Mouse (Mus musculus) yolk sac, embryonic 10.5 days (tissue): ENCODE measurements at regions not wholly inside any gene's neighbourhood (a gene's known extent, or its start where the extent isn't known, plus 50 kb on each side); places are given as distances from the start of the nearest gene placed in this dataset.

Source experiments
- DNase-seq: peaks from one replicate; pipeline ENCODE4 v3.0.0-alpha.2; 2017; ENCODE audit warnings: low spot score

DNA sequence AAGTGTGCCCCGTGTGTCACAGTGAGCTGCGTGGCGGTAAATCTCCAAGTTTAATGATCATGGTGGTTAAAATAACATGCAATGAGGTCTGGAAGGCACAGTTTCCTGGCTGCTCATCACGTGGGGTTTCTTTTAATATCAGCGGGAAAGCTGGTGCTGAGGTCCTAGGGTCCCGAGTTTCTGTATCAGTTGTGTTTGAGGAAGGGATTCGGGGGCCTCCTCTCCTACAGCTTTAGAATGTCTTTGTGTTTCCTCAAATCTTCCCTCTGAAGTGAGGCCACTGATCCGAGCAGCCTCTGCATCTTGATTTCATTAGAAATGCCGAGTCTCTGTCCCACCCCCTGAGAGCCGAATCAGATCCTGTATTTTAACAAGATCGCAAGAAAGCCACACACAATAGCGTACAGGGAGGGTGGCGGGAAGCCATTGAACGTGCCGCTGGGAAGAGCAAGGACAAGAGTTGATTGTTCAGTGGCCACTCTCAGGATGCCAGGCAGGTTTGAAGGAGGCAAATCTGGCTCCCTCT lies 215.5 kb downstream of the Ppp4r2 start:
- DNase-seq, result no peak

- no peak for DNase-seq
Measured at GRCm38 (mm10) chr6:101054880-101055279, 221.5 kb downstream of the Ppp4r2 start.

DNA sequence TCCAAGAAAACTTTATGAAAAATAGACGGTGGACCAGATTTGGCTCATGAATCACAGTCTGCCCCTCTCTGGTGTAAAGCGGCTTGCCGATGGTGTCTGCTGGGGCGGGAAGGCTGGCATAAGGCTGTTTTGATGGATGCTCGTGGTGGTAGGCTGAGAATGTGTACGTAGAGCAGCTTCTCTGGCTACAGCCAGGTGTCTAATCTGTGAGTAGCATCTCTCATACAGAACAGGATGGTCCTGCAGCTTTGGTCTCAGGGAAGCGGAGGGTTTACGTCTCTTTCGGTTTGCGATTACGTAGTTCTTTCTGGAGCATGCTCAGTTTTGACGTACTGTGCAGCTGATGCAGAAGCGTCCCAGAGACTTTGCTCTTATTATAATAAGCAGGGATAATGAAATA lies 222.9 kb downstream of the Ppp4r2 start:
- no peak for DNase-seq

DNA sequence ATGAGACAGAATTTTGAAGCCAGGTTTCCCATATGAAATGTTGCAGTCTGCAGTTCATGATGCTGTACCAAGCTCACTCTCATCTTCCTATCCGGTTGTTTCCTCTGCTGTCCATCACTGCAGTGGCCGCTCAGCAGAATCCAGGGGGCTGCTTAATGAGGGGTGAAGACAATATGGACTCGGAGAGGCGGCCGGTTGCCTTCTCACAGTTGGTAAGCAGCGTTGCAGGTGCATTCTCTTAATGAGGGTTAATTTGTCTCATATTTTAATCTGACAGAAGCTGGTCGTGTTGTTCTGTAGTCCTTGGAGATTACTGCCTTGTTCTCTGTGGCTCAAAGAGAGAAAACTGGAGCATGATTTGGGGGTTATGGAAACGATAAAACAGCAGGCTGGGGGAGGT lies 225.6 kb downstream of the Ppp4r2 start:
- no peak for DNase-seq

DNA sequence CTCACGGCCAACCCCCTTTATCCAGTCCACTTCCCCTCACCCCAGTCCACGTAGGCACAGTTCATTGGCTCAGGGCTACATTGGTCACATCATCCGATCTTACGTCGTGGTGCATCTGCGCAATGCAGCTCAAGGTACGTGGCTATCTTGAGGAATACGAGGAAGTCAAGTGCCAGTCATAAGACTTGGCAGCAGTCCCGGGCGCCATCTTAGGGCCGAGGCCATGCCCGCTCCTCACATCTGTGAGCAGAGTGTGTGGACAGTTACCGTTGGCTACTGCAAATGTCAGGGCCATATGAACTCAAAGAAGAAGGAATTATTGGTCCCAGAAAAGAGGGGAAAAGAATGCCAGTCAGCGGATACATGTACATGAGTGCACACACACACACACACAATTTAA lies 228.8 kb downstream of the Ppp4r2 start:
- DNase-seq, result no peak

DNA sequence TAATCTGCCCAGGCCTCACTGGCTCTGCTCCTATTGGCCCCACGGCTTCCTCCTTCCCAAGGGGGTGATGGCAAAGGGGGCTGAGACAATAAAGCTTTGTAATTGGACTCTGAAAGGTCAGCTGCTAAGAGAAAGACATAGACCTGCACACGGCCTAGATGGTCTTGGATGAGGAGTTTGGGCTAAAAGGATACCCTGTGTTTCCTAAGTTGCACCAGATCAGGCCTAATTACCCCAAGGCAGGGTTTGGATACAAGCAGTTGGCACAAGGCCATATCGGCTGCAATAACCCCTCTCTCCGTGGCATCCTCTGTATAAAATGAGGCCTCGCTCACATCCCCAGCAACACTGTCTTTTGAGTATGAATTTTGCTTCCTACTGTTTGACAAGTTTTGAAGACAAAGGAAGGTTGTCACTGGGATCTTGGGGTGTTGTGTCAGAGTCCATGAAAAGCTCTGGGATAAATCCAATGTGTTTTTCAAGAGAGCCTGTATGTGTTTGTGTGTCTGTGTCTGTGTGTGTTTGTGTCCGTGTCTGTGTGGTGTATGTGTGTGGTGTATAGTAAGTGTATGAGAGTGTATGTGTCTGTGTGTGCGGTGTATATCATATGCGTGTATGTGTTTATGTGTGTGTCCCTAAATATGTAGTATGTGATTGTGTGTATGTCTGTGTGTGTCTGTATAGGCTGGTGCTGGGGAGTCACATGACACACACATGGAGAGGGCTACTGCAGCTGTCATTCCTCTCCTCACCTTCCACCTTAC lies 242.5 kb downstream of the Ppp4r2 start:
- no peak for DNase-seq

GRCm38 (mm10) chr6:101078294-101078693 lies 244.9 kb downstream of the Ppp4r2 start:
- DNase-seq, result no peak

GRCm38 (mm10) chr6:101083676-101084075 lies 250.3 kb downstream of the Ppp4r2 start:
- DNase-seq, result no peak

DNA sequence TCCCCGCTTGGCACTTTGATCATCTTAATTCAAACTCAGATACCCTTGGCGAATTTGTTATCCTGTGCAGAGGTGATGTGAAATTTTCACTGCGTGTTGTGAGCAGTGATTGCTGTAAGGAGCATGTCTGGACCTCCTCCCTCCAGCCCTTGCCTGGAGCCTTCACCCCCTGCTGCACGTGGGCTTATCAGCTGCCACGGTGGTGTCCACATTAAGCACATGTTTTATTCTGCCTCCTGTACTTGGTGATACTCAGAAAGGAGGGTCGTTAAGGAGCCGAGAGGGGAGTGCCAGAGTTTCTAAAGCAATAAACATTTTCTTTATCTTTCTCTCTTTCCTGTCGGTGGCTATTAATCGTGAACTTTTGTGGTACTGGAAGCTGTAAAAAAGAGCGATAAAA lies 258.8 kb downstream of the Ppp4r2 start:
- DNase-seq, result no peak
